Mouse (Mus musculus) yolk sac, embryonic 10.5 days (tissue): ENCODE results near the gene Tjp1.
A peak's percentile ranks its signal among the peaks of the same experiment; 100 is the strongest.

ENCODE experiments used
- DNase-seq: peaks from one replicate; pipeline ENCODE4 v3.0.0-alpha.2; 2017; ENCODE audit warnings: low spot score

The Tjp1 gene

GRCm38 (mm10) chr7:65527071-65528007, at the start of gene Tjp1:
Tjp1 (minus strand) TSS chr7:65527781.
- peak; percentile 8 for DNase-seq

GRCm38 (mm10) chr7:65577118-65577517, 49.5 kb upstream of the Tjp1 start:
- DNase-seq: no peak

- DNase-seq: no peak
These were observed 45.1 kb upstream of the Tjp1 start for GRCm38 (mm10) chr7:65572731-65573130.

- no peak for DNase-seq
These were observed 43.1 kb upstream of the Tjp1 start for GRCm38 (mm10) chr7:65570691-65571090.

GRCm38 (mm10) chr7:65555996-65556395, 28.4 kb upstream of the Tjp1 start:
- no peak for DNase-seq

GRCm38 (mm10) chr7:65545741-65546140, 18.2 kb upstream of the Tjp1 start:
- no peak for DNase-seq

GRCm38 (mm10) chr7:65532689-65533088, 5.1 kb upstream of the Tjp1 start:
- DNase-seq: no peak

- no peak for DNase-seq
These were observed 4.5 kb downstream of the Tjp1 start for GRCm38 (mm10) chr7:65523116-65523515.

GRCm38 (mm10) chr7:65522490-65522889, 5.1 kb downstream of the Tjp1 start:
- no peak for DNase-seq

GRCm38 (mm10) chr7:65520622-65521021, 7.0 kb downstream of the Tjp1 start:
- no peak for DNase-seq

- DNase-seq: peak; percentile 33
These were observed 7.6 kb downstream of the Tjp1 start for GRCm38 (mm10) chr7:65519788-65520563.

- DNase-seq: no peak
These were observed 10.7 kb downstream of the Tjp1 start for GRCm38 (mm10) chr7:65516903-65517302.

- no peak for DNase-seq
These were observed 14.0 kb downstream of the Tjp1 start for GRCm38 (mm10) chr7:65513451-65514179.

- DNase-seq: no peak
These were observed 18.2 kb downstream of the Tjp1 start for GRCm38 (mm10) chr7:65509357-65509756.

- DNase-seq: no peak
These were observed 20.2 kb downstream of the Tjp1 start for GRCm38 (mm10) chr7:65507341-65507740.

- no peak for DNase-seq
These were observed 24.9 kb downstream of the Tjp1 start for GRCm38 (mm10) chr7:65502486-65503322.

GRCm38 (mm10) chr7:65500746-65501145, 26.8 kb downstream of the Tjp1 start:
- DNase-seq: no peak

GRCm38 (mm10) chr7:65497733-65498583, 29.6 kb downstream of the Tjp1 start:
- DNase-seq: peak; percentile 32

GRCm38 (mm10) chr7:65490526-65490925, 37.1 kb downstream of the Tjp1 start:
- peak; percentile 32 for DNase-seq

- no peak for DNase-seq
These were observed 37.8 kb downstream of the Tjp1 start for GRCm38 (mm10) chr7:65489742-65490141.
